Mouse (Mus musculus): ENCODE measurements around the gene Ihh. TPM values are rescaled to one million over a fixed set of nuclear protein-coding genes. Genes with fewer than 3 reads are reported as not detected.
A peak's percentile ranks its signal among the peaks of the same experiment; 100 is the strongest.

Ihh gene
- polyA plus RNA-seq, 1 experiment from 2014 or later, result 0.05 TPM

DNA sequence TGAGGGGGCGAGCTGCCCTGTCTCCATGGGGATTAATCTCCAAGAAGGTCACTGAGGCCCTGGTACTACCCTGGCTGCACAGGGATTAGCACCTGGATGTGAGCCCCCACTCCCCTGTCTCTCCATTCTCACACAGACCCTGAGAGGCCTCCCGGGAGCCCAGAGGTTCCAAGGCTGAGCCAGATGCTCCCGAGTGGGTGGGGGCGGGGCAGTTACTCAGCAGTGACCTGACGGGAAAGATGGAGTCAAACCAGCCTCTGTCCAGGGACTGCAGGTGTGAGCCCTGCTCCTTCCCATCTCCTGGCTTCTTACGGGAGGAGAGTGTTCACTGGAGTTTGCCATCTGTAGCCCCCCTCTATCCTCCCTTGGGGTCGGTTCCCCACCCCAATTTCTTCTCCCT, 53.5 kb downstream of the Ihh start:
- no peak overlapping the region for H3K4me3 ChIP-seq
- ATAC-seq (ENCODE audit: extremely low read depth, insufficient number of reproducible peaks, low FRiP score, low TSS enrichment), result no peak
- H3K36me3 ChIP-seq, result no peaks in the 10 kb centered on the region
- H3K9me3 ChIP-seq, result no peaks in the 10 kb centered on the region
- no peak overlapping the region for H3K9ac ChIP-seq
- 6% methylated on average over 7 of the region's 7 CpGs for WGBS
- H3K27me3 ChIP-seq (replicated peaks), result peaks cover 100% of the 10 kb centered on the region
- H3K4me2 ChIP-seq, result no peak overlapping the region
- H3K4me1 ChIP-seq, result peaks cover 28% of the 10 kb centered on the region
- H3K27ac ChIP-seq (replicated peaks), result no peak overlapping the region

MicroRNA genes within 50 kb of the gene (microRNA counts, 519-probe panel; counts per million panel counts)
- 209 counts per million, percentile 61 among the panel's probes with 10 or more counts for microRNA mmu-miR-375

Small RNAs within 50 kb of the gene (microRNA-seq; reads per million reads assigned to microRNA genes)
- 580 reads per million, percentile 75 among the genes with 10 or more reads in this experiment for gene Mir375

Other genes starting within 250 kb of the Ihh start
- 11.1 and 11.3 TPM in 2 replicates for gene Cyp27a1, start 238.1 kb downstream of the Ihh start, polyA plus RNA-seq (2015; fragmentation: Nextera tagmentation; extraction: Ambion mirVana)
- 4.2 and 7.2 TPM in 2 replicates for gene Prkag3, start 202.5 kb downstream of the Ihh start, polyA plus RNA-seq (2015; fragmentation: Nextera tagmentation; extraction: Ambion mirVana)
- 0.31 and 0.36 TPM in 2 replicates for gene Wnt6, start 179.8 kb downstream of the Ihh start, polyA plus RNA-seq (2015; fragmentation: Nextera tagmentation; extraction: Ambion mirVana)
- gene Wnt10a, start 160.2 kb downstream of the Ihh start, polyA plus RNA-seq (2015; fragmentation: Nextera tagmentation; extraction: Ambion mirVana), result not detected in 2 replicates
- not detected in 2 replicates for gene Cdk5r2, start 96.7 kb downstream of the Ihh start, polyA plus RNA-seq (2015; fragmentation: Nextera tagmentation; extraction: Ambion mirVana)
- gene Fev, start 66.3 kb downstream of the Ihh start, polyA plus RNA-seq (2015; fragmentation: Nextera tagmentation; extraction: Ambion mirVana), result 0.90 and 1.4 TPM in 2 replicates
- not detected in 2 replicates for gene Cryba2, start 58.5 kb downstream of the Ihh start, polyA plus RNA-seq (2015; fragmentation: Nextera tagmentation; extraction: Ambion mirVana)
- gene Cfap65, start 16.1 kb downstream of the Ihh start, polyA plus RNA-seq (2015; fragmentation: Nextera tagmentation; extraction: Ambion mirVana), result not detected in 2 replicates
- 7.6 and 7.9 TPM in 2 replicates for gene Nhej1, start 173.5 kb upstream of the Ihh start, polyA plus RNA-seq (2015; fragmentation: Nextera tagmentation; extraction: Ambion mirVana)
- 0.41 and 1.0 TPM in 2 replicates for gene Slc23a3, start 182.2 kb upstream of the Ihh start, polyA plus RNA-seq (2015; fragmentation: Nextera tagmentation; extraction: Ambion mirVana)
- gene Cnppd1, start 191.0 kb upstream of the Ihh start, polyA plus RNA-seq (2015; fragmentation: Nextera tagmentation; extraction: Ambion mirVana), result 36.2 and 39.1 TPM in 2 replicates
- gene Retreg2, start 191.1 kb upstream of the Ihh start, polyA plus RNA-seq (2015; fragmentation: Nextera tagmentation; extraction: Ambion mirVana), result 35.2 and 35.9 TPM in 2 replicates
- gene Zfand2b, start 217.0 kb upstream of the Ihh start, polyA plus RNA-seq (2015; fragmentation: Nextera tagmentation; extraction: Ambion mirVana), result 27.2 and 31.7 TPM in 2 replicates
- gene Abcb6, start 228.7 kb upstream of the Ihh start, polyA plus RNA-seq (2015; fragmentation: Nextera tagmentation; extraction: Ambion mirVana), result 14.8 and 17.6 TPM in 2 replicates
- gene Ankzf1, start 240.5 kb upstream of the Ihh start, polyA plus RNA-seq (2015; fragmentation: Nextera tagmentation; extraction: Ambion mirVana), result 23.7 and 26.4 TPM in 2 replicates
- gene Atg9a, start 240.5 kb upstream of the Ihh start, polyA plus RNA-seq (2015; fragmentation: Nextera tagmentation; extraction: Ambion mirVana), result 28.7 and 30.4 TPM in 2 replicates

Measured in heart, embryonic 13.5 days (tissue).